In the genomic region with DNA sequence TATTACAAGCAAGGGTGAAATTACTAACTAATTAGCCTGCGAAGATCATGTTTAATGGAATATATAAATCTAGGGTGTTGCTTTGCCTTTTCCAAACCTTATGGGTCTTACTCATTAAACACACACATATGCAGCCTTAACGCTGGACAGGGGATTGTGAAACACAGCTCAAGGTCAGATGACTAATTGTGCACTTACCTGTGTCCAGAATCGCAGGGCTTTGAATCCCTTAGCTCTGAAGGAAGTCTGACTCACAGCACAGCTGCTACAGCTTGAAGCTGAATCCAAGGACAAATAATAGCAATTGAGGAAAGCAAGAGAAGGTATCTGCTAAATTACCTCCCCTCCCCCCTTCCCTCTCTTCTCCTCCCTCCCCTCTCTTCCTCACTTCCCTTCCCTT, we compare ENCODE assay signal across 33 mouse cellular contexts.
DNase-seq lines count a peak whose midpoint lies in the region; ATAC-seq and TF ChIP-seq lines count a peak whose summit lies in the region.
"Had no signal": no experiment of that assay in that cellular context is flagged by ENCODE, and none has a peak within 500 bp of the region (broad histone marks: within the 10 kb centered on the region; RNA-seq: fewer than 3 reads in every experiment).

No protein-coding gene starts in this region.

- TF ChIP-seq EP300 in heart, adult 2 months (IDR thresholded peaks at IDR 0.05; ENCODE audit: insufficient read depth, low read depth, low read length): no peak

- no peaks in the 10 kb centered on the region for H3K79me2 ChIP-seq in heart, adult 2 months (replicated peaks; ENCODE audit: control insufficient read depth, insufficient read depth, low read length)

- no peaks in the 10 kb centered on the region for H3K36me3 ChIP-seq in midbrain, embryonic 11.5 days (ENCODE audit: control insufficient read depth, insufficient read depth, low read length)
- no peaks in the 10 kb centered on the region for H3K36me3 ChIP-seq in midbrain, embryonic 13.5 days
- H3K36me3 ChIP-seq in neural tube, embryonic 15.5 days: no peaks in the 10 kb centered on the region
- H3K36me3 ChIP-seq in heart, adult 2 months (ENCODE audit: control insufficient read depth, insufficient read depth, low read length): no peaks in the 10 kb centered on the region
- H3K36me3 ChIP-seq: embryonic facial prominence, embryonic 12.5 days; forebrain, embryonic 10.5 days; G1E; heart, embryonic 13.5 days; hindbrain, embryonic 10.5 days; hindbrain, embryonic 15.5 days; liver, embryonic 15.5 days had no signal

- no peak overlapping the region for H3K4me2 ChIP-seq in midbrain, embryonic 11.5 days
- H3K4me2 ChIP-seq in midbrain, embryonic 13.5 days (replicated peaks): no peak overlapping the region
- H3K4me2 ChIP-seq in neural tube, embryonic 15.5 days: no peak overlapping the region
- H3K4me2 ChIP-seq: embryonic facial prominence, embryonic 12.5 days; heart, embryonic 13.5 days; hindbrain, embryonic 15.5 days; liver, embryonic 15.5 days had no signal

- no peak for TF ChIP-seq POLR2A in brain, embryonic 14.5 days (IDR thresholded peaks at IDR 0.05; ENCODE audit: borderline replicate concordance, extremely low read depth, insufficient read depth, insufficient read length, poor library complexity, severe bottlenecking)
- no peak for TF ChIP-seq POLR2A in heart, adult 2 months (IDR thresholded peaks at IDR 0.05; ENCODE audit: insufficient read depth, low read depth, low read length)

- no peak for ATAC-seq in midbrain, embryonic 11.5 days (ENCODE audit: low FRiP score)
- no peak for ATAC-seq in midbrain, embryonic 13.5 days
- ATAC-seq in neural tube, embryonic 15.5 days (ENCODE audit: low FRiP score): 0 out of 2 replicates have a peak, but pooled peaks have one; percentile 23
- ATAC-seq: inflammation-experienced regulatory T-cells, adult 6 months; Patski had no signal

- no peak overlapping the region for H3K27ac ChIP-seq in midbrain, embryonic 11.5 days (ENCODE audit: low read depth, low read length)
- no peak overlapping the region for H3K27ac ChIP-seq in midbrain, embryonic 13.5 days
- no peak overlapping the region for H3K27ac ChIP-seq in neural tube, embryonic 15.5 days (replicated peaks)
- no peak overlapping the region for H3K27ac ChIP-seq in heart, adult 2 months
- H3K27ac ChIP-seq: embryonic facial prominence, embryonic 12.5 days; forebrain, embryonic 10.5 days; heart, embryonic 13.5 days; hindbrain, embryonic 10.5 days; hindbrain, embryonic 15.5 days; liver, embryonic 15.5 days had no signal

- WGBS in midbrain, embryonic 11.5 days: 77% methylated on average over 3 of the region's 3 CpGs
- WGBS in midbrain, embryonic 13.5 days: 63% methylated on average over 3 of the region's 3 CpGs
- WGBS in neural tube, embryonic 15.5 days: 27% methylated on average over 3 of the region's 3 CpGs
- 62% methylated on average over 3 of the region's 3 CpGs for WGBS in heart, adult 2 months

- no peaks in the 10 kb centered on the region for H3K9me3 ChIP-seq in midbrain, embryonic 11.5 days (ENCODE audit: control insufficient read depth, low read length)
- no peaks in the 10 kb centered on the region for H3K9me3 ChIP-seq in midbrain, embryonic 13.5 days
- no peaks in the 10 kb centered on the region for H3K9me3 ChIP-seq in neural tube, embryonic 15.5 days (replicated peaks)
- H3K9me3 ChIP-seq: embryonic facial prominence, embryonic 12.5 days; forebrain, embryonic 10.5 days; heart, embryonic 13.5 days; hindbrain, embryonic 10.5 days; hindbrain, embryonic 15.5 days; liver, embryonic 15.5 days; megakaryocyte, embryonic 14.5 days had no signal

- H3K27me3 ChIP-seq in midbrain, embryonic 11.5 days (ENCODE audit: control insufficient read depth, insufficient read depth, low read length): peaks cover 35% of the 10 kb centered on the region; the same call in 1 of the 2 replicates
- peaks cover 78% of the 10 kb centered on the region for H3K27me3 ChIP-seq in midbrain, embryonic 13.5 days
- H3K27me3 ChIP-seq in neural tube, embryonic 15.5 days (replicated peaks): peaks cover 15% of the 10 kb centered on the region; the same call in 1 of the 2 replicates
- no peaks in the 10 kb centered on the region for H3K27me3 ChIP-seq in heart, adult 2 months (ENCODE audit: control insufficient read depth, insufficient read depth, low read length)
- H3K27me3 ChIP-seq: hindbrain, embryonic 15.5 days; liver, embryonic 15.5 days had no signal

- intact Hi-C loops in heart, adult 2 months (cut with DNase I): loop anchor here (2.0 kb wide), 1 partner anchor 1316 kb away; no protein-coding TSS in a partner anchor

- peak; percentile 66 for DNase-seq in midbrain, embryonic 11.5 days (ENCODE audit: low spot score, missing footprints)
- DNase-seq in brain, embryonic 14.5 days (ENCODE audit: low read depth): peak; percentile 48
- DNase-seq in heart, adult 2 months: no peak
- no peak for DNase-seq in heart, adult 8-10 months (ENCODE audit: low spot score)
- DNase-seq in thymus, adult 18-20 months: no peak
- DNase-seq: adrenal gland, postnatal 10 days; cerebellum, adult 11 months; cerebellum, adult 9-10 months; cerebellum, postnatal 36 days; forebrain, postnatal 0 days; gastrocnemius, postnatal 10 days; heart, postnatal 10 days; kidney, adult 9 months; kidney, postnatal 10 days; layer of hippocampus, adult 9-11 months; liver; lung, postnatal 4 days; midbrain, embryonic 14.5 days; right cerebral cortex, adult 18-20 months; spleen, adult 18-20 months; thymus, postnatal 25 days had no signal

- no peak overlapping the region for H3K9ac ChIP-seq in midbrain, embryonic 11.5 days (ENCODE audit: low read length)
- no peak overlapping the region for H3K9ac ChIP-seq in midbrain, embryonic 13.5 days (replicated peaks)
- H3K9ac ChIP-seq in neural tube, embryonic 15.5 days (replicated peaks): no peak overlapping the region
- H3K9ac ChIP-seq in heart, adult 2 months (ENCODE audit: low read depth, low read length): no peak overlapping the region
- H3K9ac ChIP-seq: embryonic facial prominence, embryonic 12.5 days; forebrain, postnatal 0 days; heart, embryonic 13.5 days; hindbrain, embryonic 15.5 days; liver, embryonic 15.5 days had no signal

- no peak for TF ChIP-seq CTCF in brain, embryonic 14.5 days (IDR thresholded peaks at IDR 0.05; ENCODE audit: borderline replicate concordance, extremely low read depth, insufficient read depth, insufficient read length)
- TF ChIP-seq CTCF in heart, adult 2 months (IDR thresholded peaks at IDR 0.05): no peak

- H3K4me1 ChIP-seq in midbrain, embryonic 11.5 days (ENCODE audit: control insufficient read depth, insufficient read depth, low read length): 0 out of 2 replicates have a peak, but pooled peaks cover 5% of the 10 kb centered on the region
- H3K4me1 ChIP-seq in midbrain, embryonic 13.5 days (replicated peaks): peaks cover 7% of the 10 kb centered on the region
- peaks cover 17% of the 10 kb centered on the region for H3K4me1 ChIP-seq in neural tube, embryonic 15.5 days
- H3K4me1 ChIP-seq in heart, adult 2 months (ENCODE audit: control insufficient read depth, insufficient read depth, low read length): no peaks in the 10 kb centered on the region
- H3K4me1 ChIP-seq: liver, embryonic 15.5 days had no signal

- H3K4me3 ChIP-seq in midbrain, embryonic 11.5 days (ENCODE audit: low read depth, low read length): no peak overlapping the region
- no peak overlapping the region for H3K4me3 ChIP-seq in midbrain, embryonic 13.5 days (replicated peaks)
- H3K4me3 ChIP-seq in neural tube, embryonic 15.5 days (replicated peaks): no peak overlapping the region
- no peak overlapping the region for H3K4me3 ChIP-seq in heart, adult 2 months
- H3K4me3 ChIP-seq: embryonic facial prominence, embryonic 12.5 days; forebrain, embryonic 10.5 days; heart, embryonic 13.5 days; hindbrain, embryonic 10.5 days; hindbrain, embryonic 15.5 days; liver, embryonic 15.5 days; megakaryocyte, embryonic 14.5 days had no signal

Comparison
In these comparisons a context has a peak if more than half of its experiments do, and no peak if none do; other contexts are left out.
1. DNase-seq: peak in midbrain, embryonic 11.5 days (single experiment) and brain, embryonic 14.5 days (single experiment); none in heart, adult 2 months (0 of 2), heart, adult 8-10 months (single experiment) and thymus, adult 18-20 months (0 of 2).